Mouse (Mus musculus) stomach, embryonic 14.5 days (tissue): ENCODE results near the gene Atad3a. TPM values are rescaled to one million over a fixed set of nuclear protein-coding genes. Genes with fewer than 3 reads are reported as not detected.

Source experiments
- ATAC-seq: fragments of 200-750 bp; cut with Nextera tagmentation; 2 replicates; pipeline ENCODE4 v1.8.0; 2017; ENCODE audit warnings: low read depth, moderate TSS enrichment; ENCODE audit not compliant: insufficient number of reproducible peaks, insufficient read depth, low FRiP score
- H3K27ac ChIP-seq: fragments of 300-500 bp; sonication (generic); 2 replicates; pipeline ENCODE4 v1.5.1; 2014; ENCODE audit warnings: mild to moderate bottlenecking, low read length, moderate library complexity, mixed read lengths
- H3K27me3 ChIP-seq: fragments of 300-500 bp; sonication (generic); 2 replicates; pipeline ENCODE4 v1.6.1; 2014; ENCODE audit warnings: low read length, control low read depth, mixed read lengths; ENCODE audit not compliant: control insufficient read depth, insufficient read depth
- H3K36me3 ChIP-seq: fragments of 300-500 bp; sonication (generic); 2 replicates; pipeline ENCODE4 v1.6.1; 2014; ENCODE audit warnings: mild to moderate bottlenecking, control low read depth, low read length, moderate library complexity, mixed read lengths; ENCODE audit not compliant: control insufficient read depth, insufficient read depth
- H3K4me1 ChIP-seq: fragments of 300-500 bp; sonication (generic); 2 replicates; pipeline ENCODE4 v1.6.1; 2014; ENCODE audit warnings: low read length, control low read depth, mixed read lengths; ENCODE audit not compliant: control insufficient read depth, insufficient read depth
- H3K4me2 ChIP-seq: fragments of 300-500 bp; sonication (generic); replicated peaks from 2 replicates; pipeline ENCODE4 v1.6.1; 2014; ENCODE audit warnings: low read depth, low read length, control low read depth
- H3K4me3 ChIP-seq: fragments of 300-500 bp; sonication (generic); 2 replicates; pipeline ENCODE4 v1.5.1; 2014; ENCODE audit warnings: low read depth, low read length, control low read depth
- H3K9ac ChIP-seq: fragments of 300-500 bp; sonication (generic); replicated peaks from 2 replicates; pipeline ENCODE4 v1.6.1; 2014; ENCODE audit warnings: low read depth, mild to moderate bottlenecking, control low read depth, low read length, moderate library complexity, mixed read lengths
- H3K9me3 ChIP-seq: fragments of 300-500 bp; sonication (generic); 2 replicates; pipeline ENCODE4 v1.6.1; 2016; ENCODE audit warnings: low read depth, low read length, control low read depth; ENCODE audit not compliant: control insufficient read depth
- WGBS: fragments of 180-500 bp; shearing (Covaris S2); extraction: QIAGEN DNeasy Blood & Tissue Kit; methylation state at CpG from one replicate; pipeline ENCODE4 v1.1.7; 2014; 5-methylcytosine and 5-hydroxymethylcytosine counted together
- microRNA-seq: library from miRNA; unstranded; fragments of <30 nt; microRNA quantifications from one replicate; pipeline ENCODE4, GENCODE M21; 2016
- polyA plus RNA-seq: library from polyadenylated mRNA; unstranded; fragments of >200 nt; fragmentation: Nextera tagmentation; extraction: Ambion mirVana; gene quantifications from 2 replicates; pipeline ENCODE4 v1.2.1, GENCODE M21; 2014

The Atad3a gene
- polyA plus RNA-seq, 1 experiment from 2014 or later = 89.1 TPM

- Histone ChIP-seq H3K9ac (no peak overlapping the region), H3K27ac (no peak overlapping the region), H3K27me3 (no peaks in the 10 kb centered on the region), H3K4me3 (no peak overlapping the region), H3K4me1 (0 out of 2 replicates have a peak, but pooled peaks cover 6% of the 10 kb centered on the region), H3K4me2 (0 out of 2 replicates have a peak overlapping the region, but pooled peaks have one; percentile 81), H3K36me3 (no peaks in the 10 kb centered on the region), H3K9me3 (no peaks in the 10 kb centered on the region)
- ATAC-seq = no peak
- WGBS = 65% methylated on average over 16 of the region's 16 CpGs
These were observed 64.3 kb downstream of the Atad3a start for GRCm38 (mm10) chr4:155696261-155697255.

- no peak overlapping the region for H3K27ac ChIP-seq
- 85% methylated on average over 4 of the region's 4 CpGs for WGBS
- H3K4me3 ChIP-seq = peak overlapping the region; percentile 66
- no peaks in the 10 kb centered on the region for H3K9me3 ChIP-seq
- H3K36me3 ChIP-seq = no peaks in the 10 kb centered on the region
- 0 out of 2 replicates have a peak, but pooled peaks cover 6% of the 10 kb centered on the region for H3K4me1 ChIP-seq
- H3K4me2 ChIP-seq = peak overlapping the region; percentile 81
- no peak overlapping the region for H3K9ac ChIP-seq
- H3K27me3 ChIP-seq = no peaks in the 10 kb centered on the region
- ATAC-seq = no peak
These were observed 65.3 kb downstream of the Atad3a start for GRCm38 (mm10) chr4:155695531-155696062.

- H3K4me1 ChIP-seq = 0 out of 2 replicates have a peak, but pooled peaks cover 6% of the 10 kb centered on the region
- peak overlapping the region; percentile 47 for H3K9ac ChIP-seq
- under 1% methylated on average over 91 of the region's 92 CpGs for WGBS
- H3K4me2 ChIP-seq = peak overlapping the region; percentile 81
- no peaks in the 10 kb centered on the region for H3K27me3 ChIP-seq
- peak; percentile 64; the same call in 1 of the 2 replicates for ATAC-seq
- H3K36me3 ChIP-seq = no peaks in the 10 kb centered on the region
- peak overlapping the region; percentile 52; the same call in 1 of the 2 replicates for H3K27ac ChIP-seq
- H3K9me3 ChIP-seq = no peaks in the 10 kb centered on the region
- H3K4me3 ChIP-seq = peak overlapping the region; percentile 66
These were observed 66.2 kb downstream of the Atad3a start for GRCm38 (mm10) chr4:155694482-155695401.

DNA sequence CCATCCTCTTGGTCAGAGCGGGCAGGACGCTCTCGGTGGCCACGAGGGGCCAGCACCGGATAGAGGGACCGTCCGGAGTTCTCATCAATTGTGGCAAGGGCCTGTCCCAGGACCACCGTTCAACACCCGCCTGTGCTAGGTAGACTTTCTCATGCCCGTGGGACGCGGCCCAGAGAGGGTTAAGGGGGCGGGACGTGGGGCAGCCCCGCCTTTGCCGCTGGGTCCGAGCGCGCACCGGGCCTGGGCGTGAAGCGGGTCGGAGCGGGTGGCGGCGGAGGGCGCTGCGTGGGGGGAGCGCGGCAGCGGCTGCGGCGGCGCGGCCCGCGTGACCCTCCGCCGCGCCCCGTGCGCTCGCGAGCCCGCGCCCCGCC is 66.8 kb downstream of the Atad3a start, which contains the start of gene Fndc10:
Gene Fndc10, plus strand, starts transcription at position 232 of the 371 bp plus-strand sequence.
- peak within 1 kb of the TSS; percentile 52; the same call in 1 of the 2 replicates for H3K27ac ChIP-seq
- under 1% methylated on average over 33 of the region's 47 CpGs for WGBS
- no peaks in the 10 kb centered on the region for H3K27me3 ChIP-seq
- 0 out of 2 replicates have a peak, but pooled peaks cover 6% of the 10 kb centered on the region for H3K4me1 ChIP-seq
- H3K9me3 ChIP-seq = no peaks in the 10 kb centered on the region
- peak within 1 kb of the TSS; percentile 47 for H3K9ac ChIP-seq
- peak within 1 kb of the TSS; percentile 81 for H3K4me2 ChIP-seq
- peak; percentile 80 for ATAC-seq
- peak within 1 kb of the TSS; percentile 66 for H3K4me3 ChIP-seq
- H3K36me3 ChIP-seq = no peaks in the 10 kb centered on the region

- H3K27ac ChIP-seq = no peak overlapping the region
- H3K4me2 ChIP-seq = no peak overlapping the region
- H3K36me3 ChIP-seq = no peaks in the 10 kb centered on the region
- no peaks in the 10 kb centered on the region for H3K27me3 ChIP-seq
- no peaks in the 10 kb centered on the region for H3K9me3 ChIP-seq
- 90% methylated on average over 3 of the region's 3 CpGs for WGBS
- ATAC-seq = no peak
- 0 out of 2 replicates have a peak, but pooled peaks cover 6% of the 10 kb centered on the region for H3K4me1 ChIP-seq
- H3K9ac ChIP-seq = no peak overlapping the region
- no peak overlapping the region for H3K4me3 ChIP-seq
These were observed 68.5 kb downstream of the Atad3a start for GRCm38 (mm10) chr4:155692421-155692820.

Small RNA genes within 50 kb of the gene (microRNA-seq; reads per million reads assigned to microRNA genes)
- gene Gm27743 = not detected

Other genes with a start within 250 kb of the Atad3a start
- gene Nadk, start 198.7 kb downstream of the Atad3a start, polyA plus RNA-seq = 78.4 and 83.8 TPM in 2 replicates
- 10.4 TPM in 2 replicates for gene Slc35e2, start 159.7 kb downstream of the Atad3a start, polyA plus RNA-seq
- gene Cdk11b, start 136.2 kb downstream of the Atad3a start, polyA plus RNA-seq = 57.0 and 57.3 TPM in 2 replicates
- gene Gm10563, start 115.7 kb downstream of the Atad3a start, polyA plus RNA-seq = not detected in 2 replicates
- gene Mmp23, start 107.7 kb downstream of the Atad3a start, polyA plus RNA-seq = 25.0 and 26.3 TPM in 2 replicates
- gene Mib2, start 91.9 kb downstream of the Atad3a start, polyA plus RNA-seq = 18.9 and 21.9 TPM in 2 replicates
- gene Fndc10, start 66.8 kb downstream of the Atad3a start, polyA plus RNA-seq = 3.1 and 3.2 TPM in 2 replicates
- 140 and 145 TPM in 2 replicates for gene Ssu72, start 56.3 kb downstream of the Atad3a start, polyA plus RNA-seq
- 0.56 TPM in 2 replicates for gene Tmem240, start 26.3 kb downstream of the Atad3a start, polyA plus RNA-seq
- 26.8 and 28.4 TPM in 2 replicates for gene Vwa1, start 13.6 kb upstream of the Atad3a start, polyA plus RNA-seq
- gene Tmem88b, start 24.8 kb upstream of the Atad3a start, polyA plus RNA-seq = 0.54 and 0.81 TPM in 2 replicates
- gene Ankrd65, start 29.3 kb upstream of the Atad3a start, polyA plus RNA-seq = 0.38 and 0.46 TPM in 2 replicates
- 209 and 211 TPM in 2 replicates for gene Mrpl20, start 41.8 kb upstream of the Atad3a start, polyA plus RNA-seq
- 193 and 209 TPM in 2 replicates for gene Ccnl2, start 51.4 kb upstream of the Atad3a start, polyA plus RNA-seq
- 125 and 132 TPM in 2 replicates for gene Aurkaip1, start 70.2 kb upstream of the Atad3a start, polyA plus RNA-seq
- 91.5 and 96.7 TPM in 2 replicates for gene Mxra8, start 78.6 kb upstream of the Atad3a start, polyA plus RNA-seq
- gene Dvl1, start 86.3 kb upstream of the Atad3a start, polyA plus RNA-seq = 6.3 and 6.6 TPM in 2 replicates
- gene Tas1r3, start 102.3 kb upstream of the Atad3a start, polyA plus RNA-seq = 0.32 and 0.35 TPM in 2 replicates
- gene Cptp, start 108.3 kb upstream of the Atad3a start, polyA plus RNA-seq = 16.9 and 17.3 TPM in 2 replicates
- gene Ints11, start 108.5 kb upstream of the Atad3a start, polyA plus RNA-seq = 67.7 and 70.1 TPM in 2 replicates
- 45.7 and 50.5 TPM in 2 replicates for gene Pusl1, start 130.7 kb upstream of the Atad3a start, polyA plus RNA-seq
- gene Acap3, start 130.7 kb upstream of the Atad3a start, polyA plus RNA-seq = 16.0 and 19.4 TPM in 2 replicates
- gene Ube2j2, start 182.7 kb upstream of the Atad3a start, polyA plus RNA-seq = 107 TPM in 2 replicates
- 38.6 and 40.5 TPM in 2 replicates for gene C1qtnf12, start 201.2 kb upstream of the Atad3a start, polyA plus RNA-seq
- gene B3galt6, start 231.6 kb upstream of the Atad3a start, polyA plus RNA-seq = 18.6 and 18.9 TPM in 2 replicates
- gene Sdf4, start 231.8 kb upstream of the Atad3a start, polyA plus RNA-seq = 163 and 171 TPM in 2 replicates